Mouse (Mus musculus) adipocyte (in vitro differentiated cells): ENCODE measurements around the gene Npvf.

Source experiments
- DNase-seq: peaks from one replicate; pipeline ENCODE4 v3.0.0-alpha.2; 2016; ENCODE audit warnings: low spot score

Gene Npvf

DNA sequence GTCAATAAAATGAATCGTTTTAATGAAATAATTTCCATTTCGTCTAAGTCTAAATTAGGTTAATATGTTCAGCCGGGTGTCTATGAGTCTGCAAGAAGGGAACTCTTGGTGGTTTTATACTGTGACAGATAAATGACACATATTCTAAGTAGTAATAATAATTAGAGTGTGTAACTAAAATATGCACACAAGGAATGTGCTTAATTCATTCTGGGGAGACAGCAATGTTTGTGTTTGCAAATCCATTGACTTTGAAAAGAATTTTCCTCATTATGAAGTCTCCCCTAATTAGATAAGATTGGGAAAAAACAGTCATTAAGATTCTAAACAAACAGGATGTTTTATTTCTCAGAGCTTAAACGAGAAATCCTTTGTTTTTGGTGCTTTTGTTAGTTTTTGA lies at the start of gene Npvf:
Npvf (minus strand) TSS at position 84 of the 400 bp plus-strand sequence.
- DNase-seq, result no peak

DNA sequence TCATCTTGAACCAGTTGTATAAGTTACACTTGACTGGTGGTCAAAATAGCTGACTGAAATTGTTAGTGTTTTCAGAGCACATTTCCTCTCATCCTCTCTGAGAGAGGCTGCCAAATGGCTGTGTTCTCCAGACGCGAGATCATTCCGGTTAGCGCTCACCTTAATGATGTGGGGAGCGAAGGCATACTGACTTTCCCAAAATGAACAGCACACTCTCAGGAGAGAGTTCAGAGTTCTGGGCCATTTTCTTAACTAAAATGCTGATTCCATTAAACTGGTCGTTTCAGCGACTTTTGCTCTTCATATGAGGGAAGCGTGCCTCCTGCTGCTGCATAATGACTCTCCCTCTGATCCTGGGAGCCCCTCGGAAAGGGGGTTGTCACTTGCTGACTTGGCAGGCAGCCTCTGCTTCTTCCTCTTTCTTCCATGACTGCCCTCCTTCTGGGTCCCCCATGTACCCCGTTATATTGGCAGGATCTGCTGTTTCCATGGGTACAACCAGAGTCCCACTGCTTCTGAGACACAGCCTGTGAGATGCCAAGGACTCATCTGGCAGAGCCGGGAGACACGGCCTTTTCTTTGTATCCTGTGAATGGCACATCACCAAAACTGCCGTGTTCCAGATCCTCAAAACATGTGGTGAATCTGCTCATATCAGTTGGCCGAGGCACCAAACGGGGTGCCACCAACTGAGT lies 35.0 kb upstream of the Npvf start:
- DNase-seq, result no peak

DNA sequence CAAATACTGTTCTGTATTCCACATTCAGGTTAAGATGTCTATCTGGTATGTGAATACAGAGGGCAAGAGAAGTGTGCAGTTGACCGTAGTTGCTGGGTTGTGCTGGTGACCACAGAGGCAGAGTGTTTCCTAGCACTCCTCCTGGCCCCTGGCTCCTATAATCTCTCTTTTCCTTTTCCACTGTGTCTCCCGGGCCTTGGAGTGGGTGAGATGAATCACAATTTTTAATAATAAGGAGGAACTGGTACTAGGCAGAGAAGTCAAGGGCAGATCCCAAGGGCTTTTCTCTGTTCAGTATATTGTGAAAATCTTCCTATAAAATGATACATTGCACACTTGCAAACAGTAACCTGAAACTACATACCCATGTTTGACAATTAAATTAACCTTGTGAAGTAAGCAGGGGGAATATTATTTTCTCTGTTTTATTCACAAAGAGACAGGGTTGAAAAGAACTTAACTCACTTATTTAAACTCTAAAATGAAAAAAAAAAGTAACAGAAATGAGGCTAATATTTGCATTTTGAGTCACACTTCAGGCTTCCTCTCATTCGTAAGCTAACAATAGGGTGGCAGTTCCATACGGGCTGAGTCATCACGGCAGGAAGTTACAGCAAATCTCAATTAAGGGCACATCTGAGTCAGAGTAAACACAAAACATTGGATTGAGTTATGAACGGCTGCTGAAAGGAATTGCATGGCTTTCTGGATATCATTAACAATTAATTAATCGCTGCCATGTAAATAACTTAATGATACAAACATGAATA lies 30.6 kb upstream of the Npvf start:
- peak; percentile 16 for DNase-seq

GRCm38 (mm10) chr6:50681491-50681890 lies 27.3 kb upstream of the Npvf start:
- DNase-seq, result no peak

DNA sequence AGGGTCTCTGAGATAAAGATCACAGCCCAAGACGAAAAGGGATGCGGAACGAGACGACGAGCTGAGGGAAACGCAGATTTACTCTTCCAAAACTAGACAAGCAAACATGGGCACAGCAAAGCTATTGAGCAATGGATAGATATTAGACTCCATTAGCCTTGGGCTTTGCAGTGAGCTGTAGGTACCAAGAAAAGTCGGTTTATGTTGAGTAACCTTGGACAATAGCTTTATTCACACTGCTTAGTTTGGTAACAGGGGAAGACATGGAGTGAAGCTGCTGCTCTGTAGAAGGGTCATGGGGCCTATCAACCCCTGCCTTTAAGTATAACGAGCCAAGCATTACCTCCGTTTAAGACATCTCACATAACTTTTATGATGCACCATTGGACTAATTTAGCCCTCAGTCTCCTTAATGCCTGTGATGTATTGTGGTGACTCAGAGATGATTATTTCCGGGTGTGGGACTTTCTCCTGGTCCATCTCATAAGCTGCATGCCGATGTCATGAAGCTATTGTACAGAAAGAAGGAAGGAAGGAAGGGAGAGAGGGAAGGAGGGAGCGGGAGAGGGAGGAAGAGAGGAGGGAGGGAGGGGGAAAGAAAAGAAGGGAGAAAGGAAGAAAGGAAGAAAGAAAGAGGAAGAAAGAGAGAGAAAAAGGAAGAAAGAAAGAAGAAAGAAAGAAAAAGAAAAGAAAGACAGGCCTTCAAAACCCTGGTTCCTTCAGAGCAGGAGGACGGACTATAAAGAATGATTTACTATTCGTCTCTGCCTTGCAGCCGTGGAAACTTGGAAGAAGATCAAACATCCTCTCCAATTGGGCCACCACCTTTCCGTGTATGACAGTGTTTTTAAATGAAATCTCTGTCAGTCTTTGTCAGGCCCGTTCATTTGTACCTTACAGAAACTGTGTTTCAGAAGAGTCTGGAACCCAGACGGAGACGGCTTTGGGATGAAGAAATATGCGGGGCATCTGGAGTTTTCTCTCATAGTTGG lies 26.3 kb upstream of the Npvf start:
- DNase-seq, result no peak

- DNase-seq, result no peak
These were observed 25.2 kb upstream of the Npvf start for GRCm38 (mm10) chr6:50679486-50679828.

DNA sequence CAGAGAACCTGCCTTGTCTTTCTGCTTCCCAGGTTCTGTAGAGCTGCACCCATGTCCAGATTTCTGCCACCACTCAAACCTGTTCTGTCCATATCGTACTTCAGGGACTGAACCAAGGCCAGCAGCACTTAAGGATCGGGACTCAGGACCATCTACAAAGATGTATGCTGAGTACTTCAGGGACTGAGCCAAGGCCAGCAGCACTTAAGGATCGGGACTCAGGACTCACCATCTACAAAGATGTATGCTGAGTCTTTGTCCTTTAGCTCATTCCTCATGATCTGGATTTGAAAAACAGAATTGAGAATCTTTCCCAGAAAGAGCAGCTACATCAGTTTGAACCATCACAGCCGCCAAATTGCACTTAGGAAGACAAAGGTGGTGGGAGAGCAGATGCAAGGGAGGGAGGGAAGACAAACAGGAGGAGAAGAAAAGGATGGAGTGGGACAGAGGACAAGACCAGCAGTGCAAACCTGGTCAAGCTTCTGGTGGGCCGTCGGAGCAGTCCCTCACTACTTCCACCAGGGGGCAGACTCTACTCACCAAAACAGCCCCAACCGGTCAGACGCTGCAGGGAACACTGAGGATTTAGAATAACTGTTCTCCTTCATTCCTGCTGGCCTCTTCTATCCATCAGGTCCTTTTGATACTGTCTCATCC lies 24.7 kb upstream of the Npvf start:
- DNase-seq, result peak; percentile 86

DNA sequence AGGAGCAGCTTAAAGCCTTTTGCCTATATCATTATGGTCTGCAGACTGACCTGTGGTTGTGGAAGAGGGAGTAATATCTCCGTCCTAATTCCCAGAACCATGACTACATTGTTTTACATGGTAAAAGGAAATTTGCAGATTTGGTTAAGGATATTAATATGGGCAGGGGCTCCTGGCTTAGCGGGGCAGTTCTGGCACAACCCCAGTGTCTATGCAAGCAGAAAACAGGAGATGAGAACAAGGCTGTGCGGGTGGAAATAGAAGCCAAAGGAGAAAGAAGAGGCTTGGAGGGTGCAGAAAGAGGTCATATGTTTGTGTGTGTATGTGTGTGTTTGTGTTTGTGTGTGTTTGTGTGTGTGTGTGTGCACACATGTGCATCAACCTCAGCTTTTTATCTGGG lies 17.0 kb upstream of the Npvf start:
- no peak for DNase-seq

GRCm38 (mm10) chr6:50666937-50667336 lies 12.7 kb upstream of the Npvf start:
- DNase-seq, result no peak

- no peak for DNase-seq
These were observed 10.8 kb upstream of the Npvf start for GRCm38 (mm10) chr6:50665020-50665419.

GRCm38 (mm10) chr6:50664193-50664592 lies 10.0 kb upstream of the Npvf start:
- no peak for DNase-seq

- no peak for DNase-seq
These were observed 8.8 kb upstream of the Npvf start for GRCm38 (mm10) chr6:50662925-50663583.

DNA sequence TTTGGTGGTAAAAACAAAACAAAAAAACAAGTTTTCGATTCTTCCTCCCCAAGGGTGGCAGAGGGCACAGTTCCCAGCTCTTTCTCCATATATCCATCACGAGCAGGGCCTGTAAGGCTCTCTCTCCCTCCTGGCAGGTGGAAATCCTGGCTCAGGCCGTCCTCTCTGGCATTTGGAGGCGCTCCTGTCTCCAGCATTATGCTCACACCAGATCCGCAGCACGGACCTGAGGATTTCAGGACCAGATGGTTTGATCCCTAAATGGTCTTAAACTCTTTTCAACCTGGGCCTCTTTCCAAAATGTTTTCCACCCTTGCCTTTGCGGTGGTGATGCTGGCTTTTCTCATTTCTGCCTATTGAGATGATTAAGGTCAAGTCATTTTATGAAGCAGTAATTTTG lies 7.5 kb upstream of the Npvf start:
- no peak for DNase-seq

DNA sequence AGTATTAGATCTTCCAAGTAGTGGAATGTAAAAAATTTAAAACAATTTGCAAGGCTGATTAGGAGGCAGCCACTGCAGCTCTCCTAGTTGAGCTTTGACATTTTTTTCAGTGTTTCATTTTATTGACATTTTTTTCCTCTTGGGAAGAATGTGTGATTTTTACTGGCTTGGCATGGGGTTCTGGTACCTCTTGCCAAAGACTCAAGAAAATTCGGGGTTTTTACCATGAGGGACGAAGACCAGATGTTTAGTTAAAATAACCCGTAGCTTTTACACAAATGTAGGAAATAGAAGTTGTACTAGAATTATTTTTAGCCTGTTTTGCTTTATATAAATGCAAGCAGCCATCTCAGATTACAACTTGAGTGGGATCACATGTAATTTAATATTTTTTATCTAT lies 4.2 kb upstream of the Npvf start:
- DNase-seq, result no peak

DNA sequence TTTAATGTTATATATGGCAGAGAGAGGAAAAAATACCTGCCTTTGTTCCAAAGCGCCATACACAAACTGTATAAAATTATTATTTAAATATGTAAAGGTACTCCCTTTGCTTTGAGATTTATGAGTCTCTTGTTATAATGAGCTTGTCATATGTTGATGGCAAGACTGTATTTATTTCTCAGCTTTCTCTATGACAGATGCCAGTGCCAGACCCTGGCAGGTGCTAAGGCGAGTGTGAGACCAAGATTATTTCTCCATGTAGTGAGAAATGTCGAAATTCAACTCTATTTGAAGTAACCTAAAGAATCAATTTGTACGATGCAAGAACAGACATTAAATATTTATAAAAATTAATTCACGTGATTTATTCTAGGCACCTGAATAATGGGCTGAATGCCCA lies 3.8 kb upstream of the Npvf start:
- DNase-seq, result no peak

- DNase-seq, result no peak
These were observed 2.2 kb upstream of the Npvf start for GRCm38 (mm10) chr6:50656426-50656825.

DNA sequence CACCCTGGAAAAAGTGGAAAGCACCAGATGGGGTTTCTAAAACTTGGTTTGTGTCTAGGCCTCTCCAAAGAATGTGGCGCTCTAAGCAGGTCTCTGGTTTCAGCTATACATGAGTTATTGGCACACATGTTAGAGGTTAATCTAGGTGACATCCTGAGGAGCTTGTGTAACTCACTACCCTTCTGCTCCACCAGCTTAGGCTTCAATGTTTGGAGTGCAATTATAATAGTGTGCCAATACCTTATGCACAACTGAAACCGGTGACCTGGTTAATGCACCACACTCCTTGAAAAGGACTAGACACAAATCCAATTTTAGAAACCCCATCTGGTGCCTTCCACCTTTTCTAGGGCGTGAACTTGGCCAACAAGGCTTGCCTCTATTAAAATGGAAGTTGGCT lies 1.7 kb upstream of the Npvf start:
- DNase-seq, result no peak

GRCm38 (mm10) chr6:50647656-50648055 lies 6.6 kb downstream of the Npvf start:
- no peak for DNase-seq

DNA sequence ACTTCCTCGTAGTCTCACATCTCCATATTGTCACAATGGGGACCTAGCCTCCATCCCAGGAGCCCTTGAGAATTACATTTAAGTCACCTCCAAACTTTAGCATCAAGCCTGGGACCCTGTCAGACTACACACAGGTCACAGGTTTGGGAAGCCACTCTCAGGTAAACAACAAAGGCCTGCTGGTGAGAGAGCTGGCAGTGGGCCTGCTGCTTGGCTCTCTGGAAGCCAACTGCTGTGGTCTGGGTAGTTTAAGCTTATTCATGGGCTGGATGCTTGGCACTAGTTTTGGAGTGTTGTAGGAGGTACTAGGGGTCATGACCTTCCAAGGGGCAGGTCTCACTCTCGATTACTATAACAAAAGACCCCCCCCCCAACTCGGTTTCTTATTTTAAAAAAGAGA lies 7.6 kb downstream of the Npvf start:
- no peak for DNase-seq

DNA sequence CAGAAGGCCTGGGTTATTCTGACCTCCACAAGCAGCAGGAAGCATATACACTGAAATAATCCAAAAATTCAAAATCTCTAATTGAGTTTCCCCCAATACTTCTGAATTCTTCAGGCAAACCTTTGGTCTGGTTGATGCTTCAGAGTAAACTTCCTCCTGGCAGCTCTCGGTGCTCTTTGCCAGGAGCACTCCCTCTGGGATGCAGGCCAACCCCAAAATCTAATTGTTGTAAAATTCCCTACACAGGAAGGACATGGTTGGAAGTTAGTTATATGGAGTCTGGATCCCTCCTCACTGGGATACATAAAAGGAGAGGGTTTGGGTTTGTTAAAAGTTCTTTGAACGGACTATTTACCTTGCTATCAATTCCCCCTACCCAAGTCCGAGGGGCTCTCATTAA lies 9.5 kb downstream of the Npvf start:
- DNase-seq, result no peak

DNA sequence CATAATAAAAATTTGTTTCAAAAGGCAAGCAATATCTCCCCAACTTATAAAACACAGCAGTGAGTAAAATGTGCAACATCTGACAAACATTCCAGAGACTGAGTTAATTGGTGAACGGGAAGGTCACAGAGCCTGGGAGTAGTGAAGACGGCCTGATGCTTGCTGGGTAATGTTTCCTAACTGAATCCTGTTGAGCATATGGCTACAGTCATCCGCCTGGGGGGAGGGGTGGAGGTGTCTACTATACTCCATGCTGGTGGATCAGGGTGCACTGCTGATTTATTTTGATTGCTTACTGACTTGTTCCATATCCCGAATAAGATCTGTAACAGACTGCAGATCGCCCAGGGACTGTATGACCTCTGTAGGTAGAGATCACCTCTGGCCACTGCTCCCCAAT lies 12.3 kb downstream of the Npvf start:
- DNase-seq, result no peak

DNA sequence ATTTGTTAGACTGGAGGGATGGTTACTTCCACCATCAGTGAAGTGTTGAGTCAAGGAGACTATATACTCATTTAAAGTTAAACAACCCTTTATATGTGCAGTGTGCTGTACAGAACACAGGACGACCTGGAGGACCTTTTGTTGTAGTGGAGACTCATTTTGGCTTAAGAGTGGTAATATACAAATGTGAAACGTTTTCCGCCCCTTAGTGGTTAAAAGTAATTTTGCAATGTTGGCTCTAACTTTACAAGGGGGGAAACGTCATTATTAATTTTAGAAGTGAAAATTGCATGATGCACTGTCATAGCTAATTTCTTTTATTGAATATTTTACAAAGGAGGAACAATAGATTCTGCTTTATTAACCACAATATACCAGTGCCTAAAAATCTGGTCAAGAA lies 13.9 kb downstream of the Npvf start:
- no peak for DNase-seq
